Mouse (Mus musculus) cortical plate, adult 2 months (tissue): ENCODE data around the gene Sp8. TPM values are rescaled to one million over a fixed set of nuclear protein-coding genes. Genes with fewer than 3 reads are reported as not detected.

Experiments used
- H3K27ac ChIP-seq: fragments of 200-500 bp; 2 replicates; pipeline ENCODE4 v1.5.1; 2012; ENCODE audit warnings: low read length, control low read depth, inconsistent platforms; ENCODE audit not compliant: insufficient read depth
- H3K4me1 ChIP-seq: fragments of 200-500 bp; 2 replicates; pipeline ENCODE4 v1.6.1; 2011; ENCODE audit warnings: low read length; ENCODE audit not compliant: control insufficient read depth, insufficient read depth
- H3K4me3 ChIP-seq: fragments of 200-500 bp; 2 replicates; pipeline ENCODE4 v1.5.1; 2011; ENCODE audit warnings: mild to moderate bottlenecking, low read length, control low read depth; ENCODE audit not compliant: insufficient read depth
- CTCF ChIP-seq: fragments of 200-500 bp; IDR thresholded peaks from 2 replicates; pipeline ENCODE4 v1.5.1; 2011; ENCODE audit warnings: mild to moderate bottlenecking, control low read depth, low read length; ENCODE audit not compliant: insufficient read depth; ENCODE audit errors: extremely low read depth
- POLR2A ChIP-seq: fragments of 200-500 bp; IDR thresholded peaks from 2 replicates; pipeline ENCODE4 v1.6.1; 2011; ENCODE audit warnings: mild to moderate bottlenecking, low read length, control low read depth; ENCODE audit not compliant: insufficient read depth; ENCODE audit errors: extremely low read depth
- polyA plus RNA-seq: library from polyadenylated mRNA; depleted of rRNA; stranded (reverse); fragments of >200 nt; gene quantifications from 2 replicates; pipeline ENCODE4 v1.2.3, GENCODE M21; 2012; rRNA removed

Gene Sp8
- polyA plus RNA-seq = 0.81 and 1.2 TPM in 2 replicates

DNA sequence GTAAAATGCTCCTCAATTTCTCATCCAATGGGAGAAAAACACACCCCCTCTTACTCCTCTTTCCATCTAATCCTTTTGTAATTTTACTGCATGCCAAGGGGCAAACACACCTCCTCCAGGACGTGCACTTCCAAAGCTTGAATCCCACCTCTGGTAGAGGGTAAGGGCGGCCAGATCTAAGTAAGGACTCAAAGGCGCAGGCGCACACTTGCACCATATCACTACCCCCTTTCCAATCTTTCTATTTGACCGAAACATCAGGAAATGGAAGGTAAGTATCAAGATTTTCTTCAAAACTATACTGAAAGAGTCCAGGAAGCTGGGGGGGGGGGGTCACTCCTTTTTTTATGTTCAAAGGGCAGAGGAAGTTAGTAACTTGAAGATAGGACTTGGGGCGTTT is at the start of gene Sp8:
Gene Sp8, plus strand, starts transcription at position 109 of the 400 bp plus-strand sequence.
- H3K4me3 ChIP-seq = peak within 1 kb of the TSS; percentile 67
- TF ChIP-seq POLR2A (no peak), CTCF (no peak)
- no peaks in the 10 kb centered on the region for H3K4me1 ChIP-seq
- no peak within 1 kb of the TSS for H3K27ac ChIP-seq

DNA sequence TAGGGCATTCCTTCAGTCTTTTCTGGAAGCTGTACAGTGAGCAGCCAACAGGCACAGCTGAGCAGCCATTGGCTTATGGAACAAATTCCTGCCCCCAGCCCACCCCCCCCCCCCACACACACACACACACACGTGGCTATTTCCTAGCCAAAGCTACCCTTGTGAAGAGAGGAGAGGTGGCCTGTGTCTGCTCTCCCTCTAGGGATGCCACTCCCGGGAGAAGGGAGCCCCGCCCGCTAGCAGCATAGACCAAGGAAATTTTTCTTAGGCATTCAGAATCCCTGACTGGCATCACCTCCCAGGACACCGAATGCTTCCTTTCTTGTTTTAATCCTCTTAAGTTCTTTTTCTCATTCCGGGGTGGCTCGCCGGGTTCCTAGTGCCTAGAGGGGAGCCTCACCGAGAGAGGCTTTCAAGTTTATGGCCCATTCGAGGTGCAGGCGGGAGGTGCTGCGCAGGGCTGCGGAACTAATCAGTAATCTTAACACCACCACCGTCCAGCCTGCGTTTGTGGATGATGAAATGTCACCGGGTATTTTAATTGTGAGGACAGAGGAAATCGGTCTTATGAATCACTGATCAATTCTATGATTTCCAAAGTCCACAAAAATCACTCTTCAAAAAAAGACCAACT is 34.7 kb upstream of the Sp8 start:
- no peak for TF ChIP-seq CTCF
- no peak for TF ChIP-seq POLR2A
- H3K4me1 ChIP-seq = no peaks in the 10 kb centered on the region
- no peak overlapping the region for H3K4me3 ChIP-seq
- no peak overlapping the region for H3K27ac ChIP-seq

DNA sequence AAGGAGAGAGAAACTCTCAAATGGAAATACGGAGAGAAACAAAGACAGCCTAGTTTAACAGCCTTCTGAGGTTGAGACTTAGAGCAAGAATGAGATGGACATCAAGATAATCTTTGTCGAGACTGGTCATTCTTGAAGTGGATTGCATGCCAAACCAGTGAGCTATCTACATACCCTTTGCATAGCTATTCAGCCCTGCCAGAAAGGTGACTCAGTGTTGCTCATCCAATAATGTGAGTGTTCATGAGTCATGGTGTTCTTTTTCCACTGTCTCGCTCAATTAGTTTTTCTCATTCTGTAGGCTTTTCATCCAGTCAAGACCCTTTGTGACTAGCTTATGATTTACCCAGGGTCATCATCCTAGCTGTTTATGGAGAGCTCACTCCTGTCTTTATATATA is 31.6 kb upstream of the Sp8 start:
- TF ChIP-seq POLR2A (no peak), CTCF (no peak)

GRCm38 (mm10) chr12:118816156-118816555 is 30.0 kb upstream of the Sp8 start:
- H3K4me3 ChIP-seq = no peak overlapping the region
- TF ChIP-seq POLR2A (no peak), CTCF (no peak)
- no peaks in the 10 kb centered on the region for H3K4me1 ChIP-seq
- no peak overlapping the region for H3K27ac ChIP-seq

More for the DNA sequence above, 31.6 kb upstream of the Sp8 start:
- Histone ChIP-seq H3K27ac (no peak overlapping the region), H3K4me1 (no peaks in the 10 kb centered on the region), H3K4me3 (no peak overlapping the region)

DNA sequence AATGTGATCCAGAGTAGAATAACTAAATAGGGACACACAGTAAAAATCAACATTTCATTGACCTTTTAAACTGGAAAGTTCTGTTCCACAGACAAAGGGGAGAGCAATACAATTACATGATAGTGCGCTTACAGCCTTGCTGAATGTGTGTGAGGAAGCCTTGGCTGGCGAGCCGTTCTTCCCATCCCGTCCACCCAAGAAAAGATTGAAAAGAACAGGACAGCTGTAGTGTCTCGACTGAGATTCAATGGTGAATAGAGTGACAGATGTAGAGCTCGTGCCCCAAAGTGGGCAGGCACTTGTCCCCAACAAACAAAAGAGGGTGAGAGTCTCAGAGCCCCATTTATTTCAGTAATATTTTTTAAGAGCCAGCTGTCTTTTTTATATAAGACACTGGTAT is 16.2 kb upstream of the Sp8 start:
- Histone ChIP-seq H3K4me1 (no peaks in the 10 kb centered on the region), H3K27ac (no peak overlapping the region), H3K4me3 (no peak overlapping the region)
- TF ChIP-seq CTCF (no peak), POLR2A (no peak)

- no peak for TF ChIP-seq POLR2A
- TF ChIP-seq CTCF = no peak
- no peak overlapping the region for H3K27ac ChIP-seq
- H3K4me3 ChIP-seq = no peak overlapping the region
- no peaks in the 10 kb centered on the region for H3K4me1 ChIP-seq
Observed at GRCm38 (mm10) chr12:118836411-118837341, 9.5 kb upstream of the Sp8 start.

- Histone ChIP-seq H3K4me1 (no peaks in the 10 kb centered on the region), H3K4me3 (no peak overlapping the region), H3K27ac (no peak overlapping the region)
- TF ChIP-seq POLR2A (no peak), CTCF (no peak)
Observed at GRCm38 (mm10) chr12:118837361-118837760, 8.8 kb upstream of the Sp8 start.

DNA sequence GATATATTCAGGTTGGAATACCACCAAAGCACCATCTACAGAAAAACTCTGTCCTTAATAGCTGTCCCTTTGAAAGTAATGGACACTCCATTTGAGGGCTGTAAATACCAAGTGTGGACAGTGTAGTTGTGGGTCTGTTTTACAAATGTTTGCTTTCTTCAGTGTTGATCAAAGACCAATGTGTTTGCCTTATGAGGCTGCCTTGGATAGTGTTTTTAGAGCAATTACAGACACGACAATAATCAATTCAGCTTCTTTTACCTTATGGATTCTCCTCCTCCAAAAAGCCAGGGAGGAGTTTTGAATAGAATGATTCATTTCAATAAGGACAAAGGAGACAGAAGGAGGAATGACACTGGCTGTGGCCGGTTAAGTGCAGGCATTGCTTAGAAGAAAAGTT is 7.9 kb upstream of the Sp8 start:
- TF ChIP-seq POLR2A (no peak), CTCF (no peak)
- no peak overlapping the region for H3K27ac ChIP-seq
- H3K4me3 ChIP-seq = no peak overlapping the region
- H3K4me1 ChIP-seq = no peaks in the 10 kb centered on the region

- Histone ChIP-seq H3K4me1 (no peaks in the 10 kb centered on the region), H3K27ac (no peak overlapping the region), H3K4me3 (no peak overlapping the region)
- TF ChIP-seq POLR2A (no peak), CTCF (no peak)
Observed at GRCm38 (mm10) chr12:118839398-118839797, 6.7 kb upstream of the Sp8 start.
